Mouse (Mus musculus) megakaryocyte, embryonic 14.5 days (primary cell): ENCODE results near the gene Tmem233. TPM values are rescaled to one million over a fixed set of nuclear protein-coding genes. Genes with fewer than 3 reads are reported as not detected.

ENCODE experiments used
- H3K27me3 ChIP-seq: replicated peaks from 2 replicates; pipeline ENCODE3; 2012; ENCODE audit warnings: inconsistent platforms
- H3K36me3 ChIP-seq: replicated peaks from 2 replicates; pipeline ENCODE3; 2012; ENCODE audit warnings: low read length, inconsistent platforms, mixed read lengths
- H3K4me1 ChIP-seq: 2 replicates; pipeline ENCODE4 v1.6.1; 2012; ENCODE audit warnings: inconsistent platforms
- H3K4me3 ChIP-seq: replicated peaks from 2 replicates; pipeline ENCODE3; 2012; ENCODE audit warnings: moderate library complexity, mild to moderate bottlenecking, inconsistent platforms
- H3K9me3 ChIP-seq: 2 replicates; pipeline ENCODE4 v1.6.1; 2012; ENCODE audit warnings: inconsistent platforms
- FLI1 ChIP-seq: IDR thresholded peaks from 2 replicates; pipeline ENCODE4 v1.6.1; 2012; ENCODE audit warnings: low read length, inconsistent platforms, mixed read lengths
- GATA1 ChIP-seq: IDR thresholded peaks from 3 replicates; pipeline ENCODE4 v1.6.1; 2012; ENCODE audit warnings: mixed read lengths, low read length, inconsistent platforms, borderline replicate concordance
- polyA plus RNA-seq: library from polyadenylated mRNA; stranded (reverse); fragments of >175 nt; gene quantifications from 2 replicates; pipeline ENCODE4 v1.2.3, GENCODE M21; 2012; ENCODE audit warnings: low replicate concordance; ENCODE audit not compliant: insufficient read depth

Gene Tmem233
- polyA plus RNA-seq, 1 experiment = not detected

DNA sequence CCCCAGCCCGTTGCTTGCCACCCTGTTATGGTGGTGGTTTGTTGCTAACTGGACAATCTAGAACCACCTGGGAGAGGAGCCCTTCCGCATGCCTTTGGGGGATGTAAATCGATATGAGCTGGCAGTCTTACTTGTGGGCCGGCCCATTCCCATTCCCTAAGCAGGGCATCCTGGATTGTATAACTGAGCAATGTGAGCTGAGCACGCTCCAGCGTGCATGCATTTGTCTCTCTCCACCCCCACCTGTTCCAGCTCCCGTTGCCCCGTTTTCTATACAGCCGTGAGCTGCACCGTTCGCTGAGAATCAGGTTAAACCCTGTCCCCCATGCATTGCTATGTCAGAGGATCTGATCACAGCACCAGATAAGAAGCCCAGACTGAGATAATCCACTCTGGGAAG, 91.3 kb downstream of the Tmem233 start:
- TF ChIP-seq GATA1 = no peak
- TF ChIP-seq FLI1 = no peak
- Histone ChIP-seq H3K36me3 (peaks cover 93% of the 10 kb centered on the region), H3K4me3 (no peak overlapping the region), H3K27me3 (no peaks in the 10 kb centered on the region), H3K4me1 (no peaks in the 10 kb centered on the region), H3K9me3 (peaks cover 3% of the 10 kb centered on the region; the same call in 1 of the 2 replicates)

Other genes starting within 250 kb of the Tmem233 start
- 6.7 and 7.3 TPM in 2 replicates for gene Cit, start 238.0 kb downstream of the Tmem233 start, polyA plus RNA-seq
- 140 and 185 TPM in 2 replicates for gene Prkab1, start 58.7 kb downstream of the Tmem233 start, polyA plus RNA-seq
- gene Ccdc60, start 205.7 kb upstream of the Tmem233 start, polyA plus RNA-seq = not detected in 2 replicates